Mouse (Mus musculus) midbrain, embryonic 11.5 days (tissue): Measurements from ENCODE around the gene Ubxn7. TPM values are rescaled to one million over a fixed set of nuclear protein-coding genes. Genes with fewer than 3 reads are reported as not detected.
"Not testable (repeated sequence)": the region's sequence is repeated elsewhere in the genome, so short reads cannot be mapped to it uniquely, and the experiment has no call there.

Experiments
- ATAC-seq: fragments of 200-750 bp; cut with Nextera tagmentation; 2 replicates; pipeline ENCODE4 v1.8.0; 2017; ENCODE audit warnings: moderate TSS enrichment, moderate library complexity; ENCODE audit not compliant: low FRiP score
- DNase-seq: peaks from one replicate; pipeline ENCODE4 v3.0.0; 2015; ENCODE audit warnings: low spot score; ENCODE audit errors: missing footprints
- H3K27ac ChIP-seq: fragments of 300-500 bp; sonication (generic); 2 replicates; pipeline ENCODE4 v1.5.1; 2014; ENCODE audit warnings: low read depth, low read length
- H3K27me3 ChIP-seq: fragments of 300-500 bp; sonication (generic); 2 replicates; pipeline ENCODE4 v1.6.1; 2014; ENCODE audit warnings: mild to moderate bottlenecking, low read length, moderate library complexity, mixed read lengths; ENCODE audit not compliant: control insufficient read depth, insufficient read depth
- H3K36me3 ChIP-seq: fragments of 300-500 bp; sonication (generic); 2 replicates; pipeline ENCODE4 v1.6.1; 2014; ENCODE audit warnings: mild to moderate bottlenecking, low read length, moderate library complexity, mixed read lengths; ENCODE audit not compliant: control insufficient read depth, insufficient read depth
- H3K4me1 ChIP-seq: fragments of 300-500 bp; sonication (generic); 2 replicates; pipeline ENCODE4 v1.6.1; 2014; ENCODE audit warnings: low read length; ENCODE audit not compliant: control insufficient read depth, insufficient read depth
- H3K4me2 ChIP-seq: fragments of 300-500 bp; sonication (generic); 2 replicates; pipeline ENCODE4 v1.6.1; 2014; ENCODE audit warnings: mild to moderate bottlenecking, moderate library complexity
- H3K4me3 ChIP-seq: fragments of 300-500 bp; sonication (generic); 2 replicates; pipeline ENCODE4 v1.5.1; 2014; ENCODE audit warnings: low read depth, low read length
- H3K9ac ChIP-seq: fragments of 300-500 bp; sonication (generic); 2 replicates; pipeline ENCODE4 v1.6.1; 2014; ENCODE audit warnings: low read length
- H3K9me3 ChIP-seq: fragments of 300-500 bp; sonication (generic); 2 replicates; pipeline ENCODE4 v1.6.1; 2016; ENCODE audit warnings: low read length; ENCODE audit not compliant: control insufficient read depth
- WGBS: fragments of 180-500 bp; shearing (Covaris S2); extraction: QIAGEN DNeasy Blood & Tissue Kit; methylation state at CpG from one replicate; pipeline ENCODE4 v1.1.7; 2014; 5-methylcytosine and 5-hydroxymethylcytosine counted together
- polyA plus RNA-seq: library from polyadenylated mRNA; unstranded; fragments of >200 nt; fragmentation: Nextera tagmentation; extraction: Ambion mirVana; gene quantifications from 2 replicates; pipeline ENCODE4 v1.2.1, GENCODE M21; 2014

The Ubxn7 gene
- 25.2 and 28.6 TPM in 2 replicates for polyA plus RNA-seq

- ATAC-seq (peak; percentile 96), DNase-seq (peak; percentile 100)
- H3K4me3 ChIP-seq, result peak within 1 kb of the TSS; percentile 97
- no peaks in the 10 kb centered on the region for H3K4me1 ChIP-seq
- WGBS, result 0% methylated on average over 52 of the region's 52 CpGs
- no peaks in the 10 kb centered on the region for H3K27me3 ChIP-seq
- peak within 1 kb of the TSS; percentile 52 for H3K4me2 ChIP-seq
- no peaks in the 10 kb centered on the region for H3K9me3 ChIP-seq
- peak within 1 kb of the TSS; percentile 96 for H3K9ac ChIP-seq
- no peaks in the 10 kb centered on the region for H3K36me3 ChIP-seq
- peak within 1 kb of the TSS; percentile 92 for H3K27ac ChIP-seq
Observed at GRCm38 (mm10) chr16:32332040-32332555, at the start of gene Ubxn7. Gene Ubxn7 (plus strand): TSS chr16:32332257.

- DNase-seq (peak; percentile 53), ATAC-seq (no peak)
- Histone ChIP-seq H3K9me3 (no peaks in the 10 kb centered on the region), H3K9ac (no peak overlapping the region), H3K4me3 (no peak overlapping the region), H3K27ac (no peak overlapping the region), H3K4me1 (peaks cover 5% of the 10 kb centered on the region), H3K4me2 (no peak overlapping the region), H3K27me3 (no peaks in the 10 kb centered on the region), H3K36me3 (peaks cover 5% of the 10 kb centered on the region; the same call in 1 of the 2 replicates)
Observed at GRCm38 (mm10) chr16:32282608-32283007, 49.4 kb upstream of the Ubxn7 start.

DNA sequence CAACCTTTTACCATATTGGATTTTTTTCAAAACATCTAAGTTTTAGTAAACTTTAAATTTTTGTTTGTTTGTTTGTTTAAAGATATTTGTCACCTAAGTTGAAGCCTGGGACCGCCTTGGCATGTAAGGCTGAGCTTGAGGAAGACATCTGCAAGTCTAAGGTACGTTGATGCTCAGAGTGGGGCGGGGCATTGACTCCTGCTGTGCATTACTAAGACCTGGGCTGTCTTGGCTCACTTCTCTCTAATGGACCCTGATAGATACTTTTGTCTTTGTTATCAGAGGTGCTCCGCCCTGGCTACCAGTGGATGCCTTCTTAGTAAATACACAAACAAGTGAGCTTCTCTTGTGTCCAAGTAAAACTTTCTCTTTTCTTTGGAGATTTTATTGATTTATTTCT lies 40.2 kb upstream of the Ubxn7 start:
- no peaks in the 10 kb centered on the region for H3K4me1 ChIP-seq
- no peak overlapping the region for H3K4me3 ChIP-seq
- H3K9ac ChIP-seq, result no peak overlapping the region
- H3K27ac ChIP-seq, result no peak overlapping the region
- no peak overlapping the region for H3K4me2 ChIP-seq
- peaks cover 27% of the 10 kb centered on the region for H3K36me3 ChIP-seq
- no peak for ATAC-seq
- 89% methylated on average over 4 of the region's 4 CpGs for WGBS
- H3K9me3 ChIP-seq, result no peaks in the 10 kb centered on the region
- no peaks in the 10 kb centered on the region for H3K27me3 ChIP-seq
- no peak for DNase-seq

DNA sequence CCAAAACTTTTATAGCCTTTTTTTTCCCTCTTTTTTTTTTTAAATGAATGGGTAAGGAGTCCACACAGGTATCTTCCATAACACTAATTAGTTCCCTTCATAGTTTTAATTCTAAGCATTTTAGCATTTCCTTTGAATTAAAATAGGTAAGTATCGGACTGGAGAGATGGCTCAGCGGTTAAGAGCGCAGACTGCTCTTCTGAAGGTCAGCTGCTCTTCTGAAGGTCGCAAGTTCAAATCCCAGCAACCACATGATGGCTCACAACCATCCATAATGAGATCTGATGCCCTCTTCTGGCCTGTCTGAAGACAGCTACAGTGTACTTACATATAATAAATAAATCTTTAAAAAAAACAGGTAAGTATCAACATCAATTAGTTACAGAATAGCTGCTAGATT lies 32.4 kb upstream of the Ubxn7 start:
- H3K4me1 ChIP-seq, H3K27me3 ChIP-seq, H3K4me3 ChIP-seq, ATAC-seq, DNase-seq, H3K9me3 ChIP-seq, H3K27ac ChIP-seq, H3K9ac ChIP-seq, H3K4me2 ChIP-seq: not testable (repeated sequence)
- peaks cover 17% of the 10 kb centered on the region; the same call in 1 of the 2 replicates for H3K36me3 ChIP-seq
- WGBS, result 94% methylated on average over 4 of the region's 4 CpGs

DNA sequence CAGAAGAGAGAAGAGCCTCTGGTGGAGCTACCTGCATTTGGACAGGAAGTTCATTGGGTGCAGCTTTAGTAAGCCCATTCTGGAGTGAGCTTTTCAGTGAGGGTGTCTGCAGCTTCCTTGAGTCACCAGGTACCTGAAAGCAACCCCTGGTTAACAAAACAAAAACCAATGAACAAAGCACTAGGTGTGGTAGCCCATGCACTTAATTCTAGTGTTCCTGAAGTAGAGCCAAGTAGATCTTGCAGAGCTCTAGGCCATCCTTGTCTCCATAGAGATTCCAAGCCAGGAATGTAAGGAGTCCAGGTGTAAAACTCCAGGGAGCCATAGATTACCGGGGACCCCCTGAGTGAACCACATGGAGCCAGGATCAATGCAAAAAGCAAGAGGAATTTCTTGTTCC lies 29.0 kb upstream of the Ubxn7 start:
- WGBS, result 59% methylated on average over 1 of the region's 1 CpGs
- ATAC-seq (no peak), DNase-seq (no peak)
- Histone ChIP-seq H3K4me2 (no peak overlapping the region), H3K9me3 (no peaks in the 10 kb centered on the region), H3K27ac (no peak overlapping the region), H3K27me3 (no peaks in the 10 kb centered on the region), H3K4me3 (no peak overlapping the region), H3K4me1 (no peaks in the 10 kb centered on the region), H3K9ac (no peak overlapping the region), H3K36me3 (peaks cover 3% of the 10 kb centered on the region; the same call in 1 of the 2 replicates)

DNA sequence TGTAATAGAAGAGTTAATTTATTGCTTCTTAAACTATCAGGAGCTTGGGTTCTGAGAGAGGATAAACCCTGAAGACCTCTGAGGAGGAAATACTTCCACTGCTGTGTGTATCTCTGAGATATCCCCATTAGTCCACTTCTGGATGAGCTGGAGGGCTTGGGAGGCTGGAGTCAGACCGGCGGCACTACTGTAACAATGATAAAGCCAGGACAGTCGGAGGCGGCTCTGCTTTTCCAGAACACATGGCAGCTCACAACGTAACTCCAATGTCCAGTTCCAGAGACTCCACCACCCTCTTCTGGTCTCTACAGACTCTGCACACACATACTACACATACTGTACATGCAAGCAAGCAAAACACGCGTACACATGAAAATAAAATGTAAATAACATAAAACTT lies 28.2 kb upstream of the Ubxn7 start:
- Histone ChIP-seq H3K9me3 (no peaks in the 10 kb centered on the region), H3K4me2 (no peak overlapping the region), H3K27ac (no peak overlapping the region), H3K27me3 (no peaks in the 10 kb centered on the region), H3K36me3 (peaks cover 3% of the 10 kb centered on the region; the same call in 1 of the 2 replicates), H3K4me3 (no peak overlapping the region), H3K9ac (no peak overlapping the region), H3K4me1 (no peaks in the 10 kb centered on the region)
- DNase-seq (no peak), ATAC-seq (no peak)
- 94% methylated on average over 7 of the region's 7 CpGs for WGBS

DNA sequence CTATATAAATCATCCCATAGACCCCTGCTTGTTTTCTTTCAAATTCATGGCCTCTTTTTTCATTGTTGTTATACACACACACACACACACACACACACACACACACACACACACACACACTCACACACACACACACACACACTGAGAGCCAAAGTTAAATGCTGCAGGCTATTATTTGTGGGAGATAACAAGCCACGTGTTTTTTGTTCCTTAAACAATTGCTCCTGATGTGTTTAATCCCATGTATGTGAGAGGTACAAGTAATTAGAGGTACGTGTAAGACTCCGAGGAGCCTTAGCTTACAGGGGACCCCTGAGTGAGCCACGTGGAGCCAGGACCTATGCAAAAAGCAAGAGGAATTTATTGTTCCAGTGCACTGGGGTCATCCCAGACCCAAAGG lies 20.1 kb upstream of the Ubxn7 start:
- no peak overlapping the region for H3K9ac ChIP-seq
- H3K4me2 ChIP-seq, result no peak overlapping the region
- H3K4me3 ChIP-seq, result no peak overlapping the region
- WGBS, result 83% methylated on average over 4 of the region's 4 CpGs
- ATAC-seq, result no peak
- no peaks in the 10 kb centered on the region for H3K36me3 ChIP-seq
- no peak overlapping the region for H3K27ac ChIP-seq
- no peak for DNase-seq
- no peaks in the 10 kb centered on the region for H3K27me3 ChIP-seq
- no peaks in the 10 kb centered on the region for H3K4me1 ChIP-seq
- H3K9me3 ChIP-seq, result no peaks in the 10 kb centered on the region

DNA sequence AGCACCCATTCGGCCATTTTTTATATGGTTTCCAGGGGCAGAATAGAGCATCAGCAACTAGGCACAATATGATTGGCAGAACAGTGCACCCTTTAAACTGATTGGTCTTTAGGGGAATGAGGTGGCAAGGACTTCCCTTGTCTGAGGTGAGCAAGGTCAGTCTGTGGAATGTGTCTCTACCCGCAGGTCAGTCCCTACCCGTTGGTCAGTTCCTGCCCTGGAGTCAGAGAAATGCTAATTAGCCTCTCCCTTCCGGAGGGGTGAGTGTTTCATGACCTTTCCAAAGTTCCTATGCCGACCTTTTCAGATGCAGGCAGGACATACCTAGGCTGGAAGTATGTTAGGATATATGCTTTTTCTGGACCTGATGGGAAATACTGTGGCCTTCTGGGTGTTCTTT lies 19.7 kb upstream of the Ubxn7 start:
- H3K27ac ChIP-seq, result no peak overlapping the region
- no peak overlapping the region for H3K4me2 ChIP-seq
- no peak overlapping the region for H3K4me3 ChIP-seq
- no peaks in the 10 kb centered on the region for H3K27me3 ChIP-seq
- H3K9me3 ChIP-seq, result no peaks in the 10 kb centered on the region
- no peaks in the 10 kb centered on the region for H3K4me1 ChIP-seq
- DNase-seq (no peak), ATAC-seq (no peak)
- 64% methylated on average over 5 of the region's 5 CpGs for WGBS
- no peak overlapping the region for H3K9ac ChIP-seq
- no peaks in the 10 kb centered on the region for H3K36me3 ChIP-seq

DNA sequence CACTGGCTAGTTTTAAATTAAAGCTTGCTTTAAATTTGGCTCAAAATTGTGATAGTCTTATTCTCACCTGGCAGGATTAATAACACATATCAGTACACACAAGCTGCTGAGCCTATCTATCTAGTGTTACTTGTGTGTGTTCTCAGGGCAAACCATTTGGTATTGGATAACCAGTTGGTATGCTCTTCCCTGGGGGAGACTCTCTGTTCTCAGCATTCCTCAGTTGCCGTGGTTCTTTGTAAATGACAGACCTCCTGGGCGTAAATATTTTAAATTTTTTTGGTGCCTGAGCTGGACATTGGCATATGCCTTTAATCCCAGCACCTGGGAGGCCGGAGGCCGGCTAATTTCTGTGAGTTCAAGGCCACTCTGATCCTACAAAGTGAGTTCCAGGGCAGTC lies 19.2 kb upstream of the Ubxn7 start:
- Histone ChIP-seq H3K36me3 (no peaks in the 10 kb centered on the region), H3K27ac (no peak overlapping the region), H3K9me3 (no peaks in the 10 kb centered on the region), H3K9ac (no peak overlapping the region), H3K27me3 (no peaks in the 10 kb centered on the region), H3K4me1 (no peaks in the 10 kb centered on the region), H3K4me2 (no peak overlapping the region), H3K4me3 (no peak overlapping the region)
- ATAC-seq (no peak), DNase-seq (no peak)
- 69% methylated on average over 4 of the region's 4 CpGs for WGBS
